Mouse (Mus musculus) liver, embryonic 14.5 days (tissue): Measurements from ENCODE around the gene Huwe1. TPM values are rescaled to one million over a fixed set of nuclear protein-coding genes. Genes with fewer than 3 reads are reported as not detected.

Source experiments
- ATAC-seq: fragments of 200-750 bp; cut with Nextera tagmentation; 2 replicates; pipeline ENCODE4 v1.8.0; 2017; ENCODE audit warnings: moderate number of reproducible peaks, mild to moderate bottlenecking, moderate library complexity; ENCODE audit not compliant: insufficient read depth
- DNase-seq, 3 experiments: peaks; one replicate each; pipeline ENCODE4 v3.0.0-alpha.2; 2012 to 2013; ENCODE audit warnings: low read depth in 3 of 3, low spot score in 3 of 3
- H3K27ac ChIP-seq: fragments of 300-500 bp; sonication (generic); 2 replicates; pipeline ENCODE4 v1.5.1; 2014; ENCODE audit warnings: moderate library complexity, mild to moderate bottlenecking, control low read depth, inconsistent platforms
- H3K27me3 ChIP-seq: fragments of 300-500 bp; sonication (generic); 2 replicates; pipeline ENCODE4 v1.6.1; 2014; ENCODE audit warnings: mild to moderate bottlenecking, low read length, moderate library complexity; ENCODE audit not compliant: control insufficient read depth, insufficient read depth
- H3K36me3 ChIP-seq: fragments of 300-500 bp; sonication (generic); replicated peaks from 2 replicates; pipeline ENCODE4 v1.6.1; 2014; ENCODE audit warnings: low read depth; ENCODE audit not compliant: control insufficient read depth, insufficient read depth
- H3K4me1 ChIP-seq, 2 experiments: fragments of 200-500 bp in 1 of 2; fragments of 300-500 bp in 1 of 2; sonication (generic) in 1 of 2; replicated peaks; 2 replicates each; pipeline ENCODE4 v1.6.1; 2012 to 2014; ENCODE audit warnings: antibody characterized with exemption in 1 of 2, inconsistent platforms in 1 of 2, low read length in 1 of 2; ENCODE audit not compliant: control insufficient read depth in 2 of 2, insufficient read depth in 2 of 2
- H3K4me2 ChIP-seq: fragments of 300-500 bp; sonication (generic); 2 replicates; pipeline ENCODE4 v1.6.1; 2014; ENCODE audit warnings: low read depth, mild to moderate bottlenecking, control low read depth, moderate library complexity
- H3K4me3 ChIP-seq, 2 experiments: fragments of 200-500 bp in 1 of 2; fragments of 300-500 bp in 1 of 2; sonication (generic) in 1 of 2; 2 replicates each; pipeline ENCODE4 v1.5.1; 2012 to 2014; ENCODE audit warnings: low read depth in 2 of 2, low read length in 2 of 2, mild to moderate bottlenecking in 2 of 2, control low read depth in 1 of 2, inconsistent platforms in 1 of 2, moderate library complexity in 1 of 2; ENCODE audit not compliant: insufficient read depth in 1 of 2
- H3K9ac ChIP-seq: fragments of 300-500 bp; sonication (generic); replicated peaks from 2 replicates; pipeline ENCODE4 v1.6.1; 2014; ENCODE audit warnings: mild to moderate bottlenecking, control low read depth, moderate library complexity
- H3K9me3 ChIP-seq: fragments of 300-500 bp; sonication (generic); 2 replicates; pipeline ENCODE4 v1.6.1; 2016; ENCODE audit warnings: low read length, mixed read lengths; ENCODE audit not compliant: control insufficient read depth
- CTCF ChIP-seq: IDR thresholded peaks from 2 replicates; pipeline ENCODE4 v1.5.1; 2016; ENCODE audit warnings: antibody characterized with exemption, low read depth, control low read depth
- EP300 ChIP-seq: IDR thresholded peaks from 2 replicates; pipeline ENCODE4 v1.6.1; 2016; ENCODE audit warnings: antibody characterized with exemption, low read depth
- WGBS: fragments of 180-500 bp; shearing (Covaris S2); extraction: QIAGEN DNeasy Blood & Tissue Kit; methylation state at CpG from one replicate; pipeline ENCODE4 v1.1.7; 2014; ENCODE audit not compliant: insufficient replicate concordance; 5-methylcytosine and 5-hydroxymethylcytosine counted together
- polyA plus RNA-seq, 2 experiments: library from polyadenylated mRNA; depleted of rRNA in 1 of 2; stranded (reverse) in 1 of 2; unstranded in 1 of 2; fragments of >200 nt; fragmentation: Nextera tagmentation in 1 of 2; extraction: Ambion mirVana in 1 of 2; gene quantifications; 2 replicates each; pipeline versions ENCODE4 v1.2.1 to v1.2.3; 2012 to 2014

Gene Huwe1
- polyA plus RNA-seq, 2 experiments, result 11.9 to 19.7 TPM

GRCm38 (mm10) chrX:151802328-151802955, 1.8 kb downstream of the Huwe1 start:
- Histone ChIP-seq H3K9me3 (no peaks in the 10 kb centered on the region), H3K4me3 (peak overlapping the region; percentile 71 to 73), H3K9ac (peak overlapping the region; percentile 63), H3K27ac (peak overlapping the region; percentile 86), H3K4me2 (peak overlapping the region; percentile 81), H3K36me3 (no peaks in the 10 kb centered on the region), H3K27me3 (no peaks in the 10 kb centered on the region; the same call in 1 of the 2 replicates), H3K4me1 (peaks cover 2 to 5% of the 10 kb centered on the region in 2 experiments; a peak in 2 of 4 replicates)
- TF ChIP-seq CTCF, result no peak
- TF ChIP-seq EP300, result no peak
- no peak for ATAC-seq
- peak in 1 of 3 experiments; percentile 29 for DNase-seq
- WGBS, result 17% methylated on average over 13 of the region's 13 CpGs

- Histone ChIP-seq H3K36me3 (no peaks in the 10 kb centered on the region), H3K4me3 (peak overlapping the region; percentile 71 to 95), H3K27me3 (no peaks in the 10 kb centered on the region; the same call in 1 of the 2 replicates), H3K4me2 (peak overlapping the region; percentile 81), H3K9me3 (no peaks in the 10 kb centered on the region), H3K9ac (peak overlapping the region; percentile 86), H3K27ac (peak overlapping the region; percentile 86), H3K4me1 (peaks cover 2 to 5% of the 10 kb centered on the region in 2 experiments; a peak in 2 of 4 replicates)
- no peak for TF ChIP-seq CTCF
- TF ChIP-seq EP300, result peak; percentile 66
- DNase-seq, result peak; percentile 95 to 97 (median 95)
- WGBS, result 12% methylated on average over 75 of the region's 77 CpGs
- peak; percentile 91 for ATAC-seq
Observed at GRCm38 (mm10) chrX:151802956-151803776, 2.6 kb downstream of the Huwe1 start.

GRCm38 (mm10) chrX:151803777-151804101, 3.1 kb downstream of the Huwe1 start:
- Histone ChIP-seq H3K9me3 (no peaks in the 10 kb centered on the region), H3K9ac (peak overlapping the region; percentile 86), H3K27ac (peak overlapping the region; percentile 86), H3K27me3 (no peaks in the 10 kb centered on the region; the same call in 1 of the 2 replicates), H3K4me2 (peak overlapping the region; percentile 77), H3K4me1 (peaks cover 2 to 5% of the 10 kb centered on the region in 2 experiments; a peak in 2 of 4 replicates), H3K4me3 (peak overlapping the region; percentile 71 to 95), H3K36me3 (no peaks in the 10 kb centered on the region)
- peak; percentile 43 for ATAC-seq
- TF ChIP-seq EP300, result no peak
- no peak for TF ChIP-seq CTCF
- peak; percentile 31 to 42 (median 37) for DNase-seq
- 8% methylated on average over 20 of the region's 20 CpGs for WGBS

GRCm38 (mm10) chrX:151804388-151804787, 3.8 kb downstream of the Huwe1 start:
- Histone ChIP-seq H3K36me3 (no peaks in the 10 kb centered on the region), H3K4me3 (peak overlapping the region; percentile 71 to 95), H3K4me2 (peak overlapping the region; percentile 77), H3K27ac (peak overlapping the region; percentile 86), H3K27me3 (no peaks in the 10 kb centered on the region; the same call in 1 of the 2 replicates), H3K9ac (peak overlapping the region; percentile 86), H3K4me1 (peaks cover 2 to 5% of the 10 kb centered on the region in 2 experiments; a peak in 2 of 4 replicates), H3K9me3 (no peaks in the 10 kb centered on the region)
- DNase-seq (no peak), ATAC-seq (no peak)
- WGBS, result 9% methylated on average over 9 of the region's 9 CpGs
- no peak for TF ChIP-seq CTCF
- TF ChIP-seq EP300, result no peak

GRCm38 (mm10) chrX:151811481-151811880, 10.9 kb downstream of the Huwe1 start:
- Histone ChIP-seq H3K4me1 (no peaks in the 10 kb centered on the region), H3K36me3 (no peaks in the 10 kb centered on the region), H3K9ac (no peak overlapping the region), H3K4me2 (no peak overlapping the region), H3K4me3 (no peak overlapping the region), H3K9me3 (no peaks in the 10 kb centered on the region), H3K27ac (no peak overlapping the region), H3K27me3 (no peaks in the 10 kb centered on the region)
- ATAC-seq (no peak), DNase-seq (no peak)
- 72% methylated on average over 6 of the region's 6 CpGs for WGBS
- TF ChIP-seq CTCF (no peak), EP300 (no peak)
